Mouse (Mus musculus): ENCODE measurements around the gene Cdc6.
"Not testable (repeated sequence)": the region's sequence is repeated elsewhere in the genome, so short reads cannot be mapped to it uniquely, and the experiment has no call there.

The Cdc6 gene

DNA sequence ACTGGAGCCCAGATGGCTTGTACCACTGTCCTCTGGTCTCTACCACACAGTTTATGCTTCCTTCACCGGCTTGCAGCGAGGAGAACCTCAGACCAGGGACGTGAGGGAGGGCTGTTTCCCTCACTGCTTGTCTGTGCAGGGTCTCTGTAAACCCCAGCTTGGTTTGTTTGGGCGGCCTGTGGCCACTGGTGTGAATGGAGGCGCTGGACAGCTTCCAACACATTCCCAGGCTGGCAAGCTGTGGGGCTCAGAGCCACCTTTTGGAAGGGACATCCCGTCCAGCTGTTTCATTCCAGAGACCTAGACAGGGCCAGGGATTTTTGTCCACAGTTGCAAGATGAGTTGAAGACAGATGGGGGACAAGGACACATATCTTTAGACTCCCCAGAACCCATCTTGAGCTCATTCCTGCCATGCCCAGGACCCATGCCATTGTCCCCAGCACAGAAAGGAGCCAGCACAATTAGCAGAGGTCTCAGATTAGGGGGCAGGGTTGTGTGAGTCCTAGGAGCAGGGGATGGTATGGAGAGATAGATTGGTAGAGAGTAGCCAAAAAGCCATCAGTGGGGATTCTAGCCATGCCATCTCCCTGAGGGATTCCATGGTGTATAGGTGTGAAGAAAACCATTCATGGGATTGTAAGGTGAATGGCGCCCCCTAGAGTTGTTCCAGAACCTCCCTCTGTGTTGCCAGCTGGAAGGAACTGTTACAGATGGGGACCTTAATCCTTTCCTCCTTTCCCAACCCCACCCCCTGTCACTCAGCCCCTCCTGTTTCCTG is 24.1 kb downstream of the Cdc6 start:
- in situ Hi-C loops (cut with MseI, MboI), result no loop called here

DNA sequence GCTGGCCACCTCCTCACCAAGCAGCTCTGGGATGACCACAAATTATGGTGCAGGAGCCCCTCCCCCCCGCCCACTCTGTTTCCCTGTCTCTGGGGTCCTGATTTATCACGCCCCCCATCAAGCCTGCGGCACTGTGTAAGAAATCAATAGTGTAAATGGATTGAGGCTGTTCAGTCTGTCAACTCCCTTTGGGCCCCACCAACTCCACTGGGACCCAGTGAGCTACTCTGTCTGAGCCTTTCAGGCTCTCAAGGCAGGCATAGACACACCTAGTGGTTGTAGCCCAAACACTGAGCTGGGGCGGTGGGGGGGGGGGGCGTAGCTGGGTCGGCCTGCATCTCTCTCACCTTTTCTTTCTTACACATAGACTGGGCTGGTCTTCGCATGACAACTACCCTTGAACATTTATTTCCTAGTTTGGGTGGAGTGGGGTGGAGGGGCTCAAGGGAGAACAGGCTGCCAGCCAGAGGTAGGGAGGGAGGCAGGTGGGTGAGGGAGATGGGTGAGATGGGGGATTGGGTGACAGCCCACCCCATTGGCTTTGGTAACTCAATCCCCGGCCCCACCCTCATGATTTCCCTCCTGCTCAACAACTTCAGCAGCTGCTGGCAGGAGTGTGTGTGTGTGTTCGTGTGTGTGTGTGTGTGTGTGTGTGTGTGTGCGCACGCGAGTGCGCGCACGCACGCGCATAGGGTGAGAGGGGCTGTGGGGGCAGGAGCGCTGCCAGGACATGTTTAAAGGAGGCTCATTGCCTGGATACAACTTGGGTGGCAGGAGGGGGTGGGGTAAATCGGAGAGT is 24.9 kb downstream of the Cdc6 start:
- in situ Hi-C loops (cut with MseI, MboI), result no loop called here

DNA sequence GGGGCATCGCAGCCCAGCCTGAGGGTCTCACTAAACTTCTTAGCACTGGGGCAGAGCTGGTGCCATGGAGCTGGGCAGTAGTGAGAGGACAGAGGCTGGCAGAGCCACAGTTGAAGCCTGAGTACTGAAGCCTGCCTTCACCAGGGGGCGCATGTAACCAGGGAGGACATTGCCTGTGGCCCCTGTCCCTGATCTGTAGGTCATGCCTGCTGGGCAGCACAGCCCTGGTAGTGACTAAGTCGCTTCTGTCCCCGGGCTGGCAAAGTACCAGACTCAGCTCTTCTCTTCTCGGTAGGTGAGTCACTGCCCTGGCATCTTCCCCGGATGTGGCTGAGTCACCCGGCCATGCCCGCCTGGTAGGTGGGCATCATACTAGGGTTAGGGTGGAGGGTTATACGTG is 25.6 kb downstream of the Cdc6 start:
- in situ Hi-C loops (cut with MseI, MboI), result no loop called here

DNA sequence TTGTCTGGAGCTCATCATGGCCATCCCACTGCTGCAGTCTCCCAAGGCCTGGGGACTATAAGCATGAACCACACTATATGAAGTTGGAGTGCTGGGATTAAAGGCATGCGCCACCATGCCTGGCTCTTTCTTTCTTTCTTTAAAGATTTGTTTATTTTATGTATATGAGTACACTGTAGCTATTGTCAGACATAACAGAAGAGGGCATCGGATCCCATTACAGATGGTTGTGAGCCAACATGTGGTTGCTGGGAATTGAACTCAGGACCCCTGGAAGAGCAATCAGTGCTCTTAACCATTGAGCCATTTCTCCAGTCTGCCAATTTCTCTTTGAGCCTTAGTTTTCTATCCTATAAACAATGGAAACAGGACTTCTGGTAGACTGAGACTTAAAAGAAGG is 26.2 kb downstream of the Cdc6 start:
- in situ Hi-C loops (cut with MseI, MboI), result not testable (repeated sequence)

DNA sequence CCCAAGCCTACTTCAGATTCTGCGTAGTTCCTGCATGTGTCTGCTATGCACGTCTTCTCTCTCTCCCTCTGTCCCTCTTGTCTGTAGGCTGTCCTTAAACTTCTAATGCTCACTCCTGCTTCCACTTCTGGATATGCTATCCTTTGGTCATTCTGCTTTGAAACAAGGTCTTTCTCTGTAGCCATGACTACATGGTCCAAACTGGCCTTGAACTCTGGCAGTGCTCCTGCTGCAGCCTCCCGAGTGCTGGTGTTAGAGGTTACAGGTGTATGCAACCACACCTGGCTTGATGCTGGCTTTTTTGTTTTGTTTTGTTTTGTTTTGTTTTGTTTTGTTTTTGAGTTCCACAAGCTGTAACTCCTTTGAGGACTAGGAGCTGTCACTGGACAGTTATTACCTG is 26.8 kb downstream of the Cdc6 start:
- in situ Hi-C loops (cut with MseI, MboI), result no loop called here

DNA sequence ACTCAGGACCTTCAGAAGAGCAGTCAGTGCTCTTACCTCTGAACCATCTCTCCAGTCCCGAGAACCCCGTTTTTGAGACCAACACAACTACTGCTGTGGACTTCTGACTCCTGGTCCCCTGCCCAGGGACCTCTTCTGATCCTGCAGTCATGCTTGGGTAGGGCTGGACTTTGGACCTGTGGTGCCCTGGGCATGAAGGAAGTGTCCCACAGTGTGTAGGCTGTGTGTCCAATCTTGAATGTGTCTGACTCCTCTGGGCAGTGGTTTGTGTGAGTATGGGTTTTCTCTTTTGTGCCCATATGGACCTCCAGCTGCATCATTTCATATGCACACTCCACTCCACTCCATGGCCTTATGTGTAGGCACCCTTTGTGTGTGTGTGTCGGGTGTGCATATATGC is 27.5 kb downstream of the Cdc6 start:
- in situ Hi-C loops (cut with MseI, MboI), result no loop called here

DNA sequence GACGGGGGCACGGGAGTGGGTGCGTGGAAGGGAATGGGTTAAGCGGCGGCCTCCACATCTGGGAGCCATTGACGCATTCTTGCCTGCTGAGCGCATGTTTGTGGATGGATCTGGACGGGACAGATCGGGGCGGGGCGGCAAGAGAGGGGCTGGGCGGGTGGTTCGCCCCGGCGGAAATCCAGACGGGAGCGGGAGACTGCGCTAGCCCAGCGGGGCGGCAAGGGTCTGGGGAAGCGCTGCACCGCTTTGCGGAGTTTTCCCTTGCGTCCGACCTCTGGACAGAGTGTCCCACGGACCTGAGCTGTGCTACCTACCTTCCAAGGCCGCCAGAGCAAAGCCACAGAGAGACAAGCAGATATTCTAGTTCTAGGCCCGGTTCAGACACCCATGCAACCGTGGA is 28.6 kb downstream of the Cdc6 start:
- in situ Hi-C loops (cut with MseI, MboI), result no loop called here

DNA sequence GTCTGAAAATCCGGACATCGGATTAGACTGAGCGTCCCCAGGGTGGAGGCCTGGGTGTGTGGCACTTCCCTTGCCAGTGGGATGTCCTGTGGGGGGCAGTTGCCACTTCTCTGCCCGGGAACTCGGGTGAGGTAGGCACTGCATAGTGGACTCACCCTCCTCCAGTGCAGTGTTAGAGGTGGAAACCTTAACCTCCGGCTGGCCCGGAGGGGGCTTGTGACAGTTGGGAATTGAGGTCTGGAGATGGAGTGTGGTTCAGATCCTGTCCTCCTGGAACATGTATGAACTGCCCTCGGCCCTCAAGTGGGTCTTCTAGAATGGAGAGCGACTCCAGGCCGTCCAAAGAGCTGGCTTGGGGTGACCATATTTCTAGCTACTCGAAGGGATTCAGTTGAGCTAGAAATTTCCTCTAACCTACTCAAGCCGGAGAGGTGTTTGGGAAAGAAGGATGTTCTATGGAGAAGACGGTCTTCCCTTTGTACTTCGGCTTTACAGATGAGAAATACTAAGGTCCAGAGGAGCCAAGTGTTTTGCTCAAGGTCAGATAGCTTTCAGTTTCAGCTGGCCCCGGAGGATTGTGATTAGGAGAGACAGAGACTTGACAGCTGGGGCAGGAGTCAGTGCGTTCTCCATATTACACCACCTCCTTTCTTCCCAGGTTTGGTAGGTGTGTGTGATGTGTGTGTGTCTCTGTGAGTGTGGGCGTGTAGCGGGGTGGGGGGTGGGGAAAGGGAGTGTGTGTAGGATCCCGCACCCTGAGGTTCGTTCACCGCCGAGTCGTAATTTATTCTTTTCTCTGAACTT is 29.2 kb downstream of the Cdc6 start:
- in situ Hi-C loops (cut with MseI, MboI), result no loop called here

DNA sequence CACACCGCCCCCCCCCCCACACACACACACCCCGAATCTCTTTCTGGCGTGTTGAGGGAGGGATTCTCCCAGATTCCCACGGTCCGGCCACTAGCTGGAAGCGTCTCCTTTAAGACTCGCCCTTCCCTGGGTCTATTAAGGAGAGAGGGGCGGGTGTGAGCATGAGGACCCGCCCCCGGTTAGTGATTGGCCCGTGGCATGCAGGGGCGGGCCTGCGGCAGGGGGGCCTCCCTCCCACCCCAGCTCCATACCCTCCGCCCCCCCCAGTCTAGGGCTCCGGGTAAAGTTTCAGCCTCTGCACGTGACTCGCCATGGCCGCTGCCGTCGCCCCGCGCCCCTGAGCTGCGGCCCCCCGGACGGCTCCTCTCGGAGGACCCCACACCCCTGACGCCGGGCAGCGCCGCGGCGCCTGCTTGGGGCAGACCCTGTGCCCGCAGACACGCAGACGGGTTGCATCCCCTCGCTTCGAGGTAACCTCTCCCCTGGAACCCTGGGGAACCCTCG is 29.9 kb downstream of the Cdc6 start:
- in situ Hi-C loops (cut with MseI, MboI), result no loop called here

DNA sequence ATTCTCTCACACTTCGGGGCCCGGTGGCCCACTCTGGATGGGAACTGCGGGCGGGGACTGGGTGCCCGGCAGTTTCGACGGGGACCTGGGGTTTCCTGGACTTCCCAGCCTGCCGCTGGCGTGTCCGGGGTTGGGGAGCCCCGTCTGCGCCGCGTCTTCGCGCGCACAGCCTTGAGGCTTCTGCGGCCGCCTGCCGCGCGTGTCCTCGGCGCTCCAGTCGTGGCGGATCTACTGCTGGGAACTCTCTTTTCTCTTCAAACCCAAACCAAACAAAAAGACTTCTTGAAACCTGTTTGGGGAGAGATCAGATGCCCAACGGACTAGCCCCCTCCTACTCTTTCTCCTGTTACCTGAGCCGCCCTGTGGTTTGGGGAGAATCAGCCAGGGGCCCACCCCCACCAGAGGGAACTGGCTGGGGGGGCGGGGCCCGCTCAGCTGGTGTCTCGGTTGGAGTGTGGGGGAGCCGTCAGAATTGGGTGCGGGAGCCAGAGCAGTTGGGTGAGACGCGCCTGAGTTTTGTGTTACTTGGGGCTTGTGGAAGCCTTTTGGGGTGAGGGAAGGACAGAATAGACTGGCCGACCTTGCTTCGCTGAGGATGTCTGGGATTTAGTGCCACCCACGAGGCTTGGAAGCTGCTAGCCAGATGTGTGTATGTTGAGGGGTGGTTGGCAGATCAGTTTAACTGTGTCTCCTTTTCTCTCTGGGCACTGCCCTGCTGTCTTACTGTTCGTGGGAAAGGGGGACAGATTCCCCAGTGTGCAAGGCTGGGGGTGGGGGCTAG is 30.5 kb downstream of the Cdc6 start:
- in situ Hi-C loops (cut with MseI, MboI), result no loop called here

DNA sequence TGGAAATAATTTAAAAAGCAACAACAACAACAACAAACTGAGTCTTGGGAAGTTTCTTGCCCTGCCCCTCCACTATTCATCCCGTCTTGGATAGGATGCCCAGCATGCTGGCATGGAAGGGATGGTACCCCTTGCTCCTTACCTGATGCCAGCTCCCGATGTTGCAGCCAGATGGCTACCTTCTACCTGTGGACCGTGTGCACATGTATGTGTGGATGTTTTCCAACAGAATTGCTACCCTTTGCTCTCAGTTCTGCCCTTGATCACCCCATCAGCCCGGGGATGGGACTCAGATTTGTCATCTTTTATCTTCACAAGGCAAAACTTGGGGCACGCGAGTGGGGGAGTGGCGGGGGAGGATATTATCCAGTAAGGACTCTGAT is 31.1 kb downstream of the Cdc6 start:
- in situ Hi-C loops (cut with MseI, MboI), result no loop called here

DNA sequence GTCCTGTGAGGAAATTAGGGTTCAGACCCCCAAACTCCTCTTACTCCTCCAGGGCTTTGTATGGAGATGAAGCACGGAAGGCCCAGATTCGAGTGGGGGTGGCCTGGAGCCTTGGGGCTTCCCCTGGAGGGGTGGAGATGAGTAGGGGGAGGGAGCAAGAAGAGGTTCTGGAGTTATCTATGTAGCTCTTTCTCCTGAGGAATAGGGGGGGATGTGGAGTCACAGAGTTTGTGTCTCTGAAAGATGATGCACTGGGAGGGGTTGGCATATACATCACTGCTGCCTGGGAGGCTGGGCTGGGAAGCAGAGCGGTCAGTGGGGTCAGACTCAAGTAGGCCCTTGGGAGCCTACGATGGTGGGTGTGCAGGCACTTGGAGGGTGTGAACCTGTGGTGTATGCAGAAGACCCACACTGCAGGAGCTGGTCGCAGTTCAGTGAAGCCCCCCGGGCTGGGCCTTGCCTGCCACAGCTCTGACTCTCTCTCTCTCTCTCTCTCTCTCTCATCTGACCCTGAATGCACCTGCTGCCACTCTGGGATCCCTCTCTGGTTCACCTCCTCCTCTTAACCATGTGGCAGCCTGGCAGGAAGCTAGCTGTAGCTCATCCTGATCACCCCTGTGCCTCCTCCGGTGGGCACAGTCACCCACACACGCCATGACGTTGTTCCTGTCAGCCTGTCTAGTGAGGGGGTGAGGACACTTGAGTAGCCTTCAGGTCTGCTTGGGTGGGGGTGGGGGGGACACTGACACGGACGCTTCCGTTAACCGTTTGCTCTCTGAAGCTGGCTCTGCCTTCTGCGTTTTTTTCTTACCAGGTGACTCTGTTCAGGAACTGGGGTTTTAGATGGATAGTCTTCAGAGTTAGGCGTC is 31.7 kb downstream of the Cdc6 start:
- in situ Hi-C loops (cut with MseI, MboI), result no loop called here

DNA sequence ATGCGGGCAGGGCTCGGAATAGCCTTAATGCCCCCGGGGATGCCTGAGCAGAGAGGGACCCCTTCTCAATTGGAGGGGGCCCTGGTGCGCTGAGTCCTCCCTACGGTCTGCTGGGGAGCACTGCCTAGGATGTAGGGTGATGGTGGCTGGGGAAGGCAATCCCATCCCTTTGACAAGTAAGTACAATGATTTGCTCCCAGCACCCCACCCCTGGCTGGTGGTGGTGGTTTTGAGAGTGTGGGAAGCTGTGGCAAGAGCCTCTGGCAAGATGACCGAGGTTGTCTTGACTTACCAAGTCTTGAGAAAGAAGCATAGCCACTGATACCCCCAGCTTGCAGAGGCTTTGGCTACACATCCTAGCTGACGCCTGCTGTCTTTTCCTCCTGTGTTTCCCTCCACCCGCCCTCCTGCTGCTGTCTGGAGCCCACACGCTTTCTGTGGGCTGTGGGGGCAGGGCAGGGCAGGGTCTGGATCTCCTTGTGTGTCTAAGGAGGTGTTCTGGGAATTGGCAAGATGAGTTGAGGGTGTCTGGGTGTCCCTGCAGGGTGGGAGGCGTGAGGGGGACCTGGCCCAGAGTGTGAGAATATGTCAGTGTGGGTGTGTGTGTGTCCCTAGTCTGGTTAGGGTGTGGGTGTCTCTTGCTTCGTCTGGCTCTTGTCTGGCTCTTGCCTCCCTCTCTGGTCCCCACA is 32.5 kb downstream of the Cdc6 start:
- in situ Hi-C loops (cut with MseI, MboI), result no loop called here

DNA sequence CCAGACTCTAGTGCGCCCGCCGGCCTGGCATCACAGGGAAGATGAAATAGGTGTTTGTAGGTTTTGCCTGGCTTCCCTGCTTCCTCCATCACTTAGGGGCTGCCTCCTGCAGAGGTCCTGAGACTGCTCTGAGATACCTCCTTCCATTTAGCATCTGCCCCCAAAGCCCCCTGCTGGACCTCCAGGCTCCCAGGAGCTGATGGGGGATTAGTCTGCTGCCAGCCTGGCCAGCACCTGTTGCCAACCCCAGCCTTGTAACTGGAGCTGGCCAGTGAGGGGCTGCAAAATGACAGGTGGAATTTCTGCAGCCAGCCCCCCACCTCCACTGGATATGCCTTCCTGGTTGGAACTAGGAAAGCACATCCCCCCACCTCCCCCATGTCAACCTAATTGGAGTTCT is 33.2 kb downstream of the Cdc6 start:
- in situ Hi-C loops (cut with MseI, MboI), result no loop called here

DNA sequence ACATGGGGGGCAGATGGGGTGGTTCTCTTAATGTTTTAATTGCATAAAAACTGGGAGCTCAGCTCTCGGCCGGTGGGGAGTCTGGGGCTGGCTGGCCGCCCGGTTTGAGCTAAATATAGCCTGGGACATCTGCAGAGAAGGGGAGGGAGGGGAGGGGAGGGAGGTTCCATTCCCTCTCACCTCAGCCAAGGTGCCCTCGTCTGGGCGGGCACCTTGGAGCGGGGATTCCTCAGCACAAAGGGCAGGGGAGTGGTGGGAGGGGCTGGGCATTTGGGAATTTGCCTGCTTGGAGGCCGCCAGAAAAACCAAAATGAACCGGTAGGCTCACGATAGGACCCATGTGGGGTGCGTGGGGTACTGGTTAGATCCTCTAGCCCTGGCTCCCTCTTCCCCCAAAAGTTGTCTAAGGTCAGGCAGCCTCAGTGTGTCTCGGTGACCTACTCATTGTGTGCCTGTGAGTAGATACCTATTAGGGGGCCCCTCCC is 33.8 kb downstream of the Cdc6 start:
- in situ Hi-C loops (cut with MseI, MboI), result no loop called here

DNA sequence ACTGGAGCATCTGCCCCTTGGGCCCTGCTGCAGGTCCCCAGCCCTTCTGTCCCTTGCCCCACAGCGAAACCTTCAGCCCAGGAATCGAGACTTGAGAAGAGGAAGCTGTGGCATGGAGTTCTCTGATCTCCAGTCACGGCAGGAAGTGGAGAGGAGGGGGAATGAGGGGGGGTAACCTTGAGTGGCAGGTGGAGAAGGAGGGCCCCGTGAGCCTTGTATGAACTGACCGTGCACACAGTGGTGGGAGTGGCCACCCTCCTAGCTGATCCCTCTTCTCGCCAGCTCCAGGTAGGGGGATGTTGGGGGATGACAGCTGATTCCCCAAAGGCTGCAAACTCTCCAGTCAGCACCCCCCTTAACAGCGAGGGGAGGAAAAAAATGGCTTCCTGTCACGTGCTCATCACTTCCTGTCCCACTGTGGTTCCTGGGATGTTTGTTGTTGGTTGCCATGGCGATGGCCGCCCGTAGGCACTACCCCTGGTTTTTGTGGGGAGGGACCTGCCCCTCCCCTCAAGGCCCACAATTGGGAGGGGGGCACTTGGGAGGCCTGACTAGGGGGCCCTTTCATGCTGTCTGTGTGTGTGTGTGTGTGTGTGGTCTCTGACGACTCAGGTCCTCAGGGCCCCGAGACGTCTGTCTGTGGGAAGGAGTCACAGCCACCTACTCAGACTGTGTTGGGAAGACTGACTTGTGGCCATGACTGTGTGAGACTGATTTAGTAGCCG is 34.4 kb downstream of the Cdc6 start:
- in situ Hi-C loops (cut with MseI, MboI), result no loop called here

DNA sequence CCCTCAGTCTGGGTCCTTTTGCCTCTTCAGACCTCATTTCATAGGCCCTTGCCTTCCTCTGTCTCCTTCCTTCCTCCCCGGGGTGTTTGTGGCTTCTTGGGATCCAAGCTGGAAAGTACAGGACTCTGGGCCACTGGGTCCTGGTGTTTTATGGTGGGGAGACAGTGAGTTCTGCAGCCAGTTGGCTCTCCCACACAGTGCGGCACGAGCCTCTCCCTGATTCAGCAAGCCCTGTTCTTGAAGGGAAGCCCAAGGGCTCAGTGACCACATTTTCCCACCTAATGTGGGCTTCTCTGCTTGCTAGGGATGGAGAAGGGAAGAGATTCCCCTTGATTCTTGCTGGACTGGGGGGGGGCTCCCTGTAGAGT is 34.9 kb downstream of the Cdc6 start:
- in situ Hi-C loops (cut with MseI, MboI), result no loop called here

DNA sequence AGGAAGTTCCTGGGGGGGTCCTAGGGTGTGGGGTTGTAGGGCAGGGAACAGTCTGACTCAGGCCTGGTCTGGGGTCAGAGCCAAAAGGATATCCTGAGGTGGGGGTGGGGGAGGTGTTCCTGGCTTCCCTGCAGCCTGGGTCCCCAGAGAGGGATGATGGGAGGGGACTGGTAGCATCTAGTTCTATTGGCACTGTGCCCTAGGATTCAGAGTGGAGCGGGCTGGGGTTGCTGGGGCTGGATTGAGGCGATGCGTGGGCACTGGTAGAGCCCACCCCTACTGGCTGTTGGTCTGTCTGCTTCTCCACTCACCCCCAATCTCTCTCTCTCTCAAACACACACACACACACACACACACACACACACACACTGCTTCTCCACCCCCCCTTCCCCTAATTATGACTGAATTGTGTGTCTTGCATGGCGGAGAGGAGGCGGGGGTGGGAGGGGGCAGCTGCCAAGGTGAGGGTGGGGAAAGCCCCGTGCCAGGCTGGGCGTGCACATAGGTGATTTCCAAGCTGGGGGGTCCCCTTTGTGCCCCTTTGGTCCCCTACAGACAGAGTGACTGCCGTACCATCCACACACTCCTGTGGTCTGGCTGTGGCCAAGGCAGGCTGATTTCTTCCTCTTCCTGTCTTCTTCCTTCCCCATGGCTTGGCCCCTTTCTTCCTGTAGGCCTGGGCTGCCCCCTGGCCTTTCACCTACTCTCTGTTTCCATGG is 35.5 kb downstream of the Cdc6 start:
- in situ Hi-C loops (cut with MseI, MboI), result no loop called here
